Mouse (Mus musculus): ENCODE measurements around the gene Grin2c. TPM values are rescaled to one million over a fixed set of nuclear protein-coding genes. Genes with fewer than 3 reads are reported as not detected.

Grin2c gene
- polyA plus RNA-seq, 1 experiment from 2014 or later, result not detected

DNA sequence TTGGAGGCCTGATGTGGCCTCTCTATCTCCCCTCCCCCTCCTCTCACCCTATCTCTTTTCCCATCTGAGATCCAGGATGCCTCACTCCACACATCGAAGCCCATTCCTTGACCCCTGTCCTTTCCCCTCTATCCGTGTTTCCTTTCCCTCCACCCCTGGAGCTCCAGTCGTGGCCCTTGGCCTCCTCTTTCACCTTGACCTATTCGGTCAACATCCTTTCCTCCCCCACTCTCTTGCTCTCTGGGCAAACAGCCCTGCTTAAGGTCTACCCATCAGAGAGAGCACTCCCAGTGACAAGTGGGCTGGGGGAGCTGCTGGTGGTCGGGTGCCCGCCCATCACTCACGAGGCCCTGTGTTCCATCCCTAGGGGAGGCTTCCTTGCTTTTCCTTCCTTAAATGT lies 6.7 kb upstream of the Grin2c start:
- Histone ChIP-seq H3K27me3 (replicated peaks; ENCODE audit: control insufficient read depth, insufficient read depth, low read length) (peaks cover 2% of the 10 kb centered on the region), H3K9me3 (ENCODE audit: control insufficient read depth, low read length) (no peaks in the 10 kb centered on the region), H3K4me2 (ENCODE audit: low read depth, low read length) (no peak overlapping the region), H3K4me3 (ENCODE audit: low read depth, low read length) (no peak overlapping the region), H3K36me3 (ENCODE audit: control insufficient read depth, insufficient read depth, low read length) (peaks cover 9% of the 10 kb centered on the region; the same call in 1 of the 2 replicates), H3K27ac (replicated peaks; ENCODE audit: low read depth, low read length) (no peak overlapping the region), H3K9ac (ENCODE audit: low read depth, low read length) (no peak overlapping the region), H3K4me1 (ENCODE audit: control insufficient read depth, insufficient read depth, low read length) (peaks cover 15% of the 10 kb centered on the region)
- no peak for DNase-seq (ENCODE audit: low spot score)
- WGBS, result 50% methylated on average over 7 of the region's 7 CpGs
- no peak for ATAC-seq (ENCODE audit: low read depth)

GRCm38 (mm10) chr11:115272894-115273498 lies 6.0 kb upstream of the Grin2c start:
- DNase-seq (ENCODE audit: low spot score) (no peak), ATAC-seq (ENCODE audit: low read depth) (no peak)
- Histone ChIP-seq H3K9me3 (ENCODE audit: control insufficient read depth, low read length) (no peaks in the 10 kb centered on the region), H3K27ac (replicated peaks; ENCODE audit: low read depth, low read length) (no peak overlapping the region), H3K4me3 (ENCODE audit: low read depth, low read length) (no peak overlapping the region), H3K36me3 (ENCODE audit: control insufficient read depth, insufficient read depth, low read length) (peaks cover 15% of the 10 kb centered on the region; the same call in 1 of the 2 replicates), H3K4me2 (ENCODE audit: low read depth, low read length) (no peak overlapping the region), H3K4me1 (ENCODE audit: control insufficient read depth, insufficient read depth, low read length) (peaks cover 12% of the 10 kb centered on the region), H3K9ac (ENCODE audit: low read depth, low read length) (no peak overlapping the region), H3K27me3 (replicated peaks; ENCODE audit: control insufficient read depth, insufficient read depth, low read length) (peaks cover 9% of the 10 kb centered on the region)
- 65% methylated on average over 10 of the region's 10 CpGs for WGBS

DNA sequence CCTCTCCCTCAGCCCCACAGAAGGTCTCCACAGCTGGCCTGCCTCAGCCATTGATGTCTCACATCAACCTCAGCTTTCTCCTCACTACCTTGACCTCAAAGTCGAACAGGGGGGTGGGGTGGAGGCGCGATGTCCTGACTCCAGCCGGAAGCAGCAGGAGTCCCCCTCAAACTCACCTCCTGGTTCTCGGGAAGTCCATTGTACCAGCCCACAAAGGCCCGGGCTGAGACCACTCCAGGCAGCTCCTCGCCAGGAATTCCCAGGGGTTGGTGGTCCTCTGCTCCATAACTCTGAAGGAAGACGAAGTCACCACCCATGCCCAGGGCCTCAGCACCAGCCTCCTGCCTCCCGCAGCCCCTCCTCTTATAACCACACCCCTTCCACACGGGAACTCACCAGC lies 4.4 kb upstream of the Grin2c start:
- Histone ChIP-seq H3K27me3 (replicated peaks; ENCODE audit: control insufficient read depth, insufficient read depth, low read length) (peaks cover 25% of the 10 kb centered on the region), H3K4me1 (ENCODE audit: control insufficient read depth, insufficient read depth, low read length) (peaks cover 16% of the 10 kb centered on the region), H3K36me3 (ENCODE audit: control insufficient read depth, insufficient read depth, low read length) (peaks cover 18% of the 10 kb centered on the region; the same call in 1 of the 2 replicates), H3K9me3 (ENCODE audit: control insufficient read depth, low read length) (no peaks in the 10 kb centered on the region), H3K4me3 (ENCODE audit: low read depth, low read length) (no peak overlapping the region), H3K4me2 (ENCODE audit: low read depth, low read length) (no peak overlapping the region), H3K27ac (replicated peaks; ENCODE audit: low read depth, low read length) (no peak overlapping the region), H3K9ac (ENCODE audit: low read depth, low read length) (no peak overlapping the region)
- ATAC-seq (ENCODE audit: low read depth), result no peak
- no peak for DNase-seq (ENCODE audit: low spot score)
- 66% methylated on average over 10 of the region's 10 CpGs for WGBS

DNA sequence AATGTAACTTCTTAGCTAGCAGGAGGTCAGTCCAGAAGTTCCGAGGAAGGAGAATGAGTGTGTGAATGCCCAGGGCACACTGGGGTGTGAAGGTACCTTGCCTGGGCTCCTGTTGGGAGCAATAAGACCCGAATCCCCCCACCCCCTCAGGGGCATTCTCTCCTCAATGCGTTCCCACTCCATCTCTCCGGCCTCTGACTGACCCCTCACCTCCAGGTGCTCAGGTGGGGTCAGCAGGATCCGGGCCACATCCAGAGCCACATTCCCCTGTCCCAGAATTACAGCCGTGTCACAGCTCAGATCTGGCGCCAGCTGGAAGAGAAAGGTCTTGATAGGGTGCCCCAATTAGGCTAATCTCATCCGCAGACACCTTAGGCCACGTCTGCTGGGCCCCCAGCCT lies 4.0 kb upstream of the Grin2c start:
- Histone ChIP-seq H3K9me3 (ENCODE audit: control insufficient read depth, low read length) (no peaks in the 10 kb centered on the region), H3K27me3 (replicated peaks; ENCODE audit: control insufficient read depth, insufficient read depth, low read length) (peaks cover 29% of the 10 kb centered on the region), H3K4me2 (ENCODE audit: low read depth, low read length) (no peak overlapping the region), H3K36me3 (ENCODE audit: control insufficient read depth, insufficient read depth, low read length) (peaks cover 18% of the 10 kb centered on the region; the same call in 1 of the 2 replicates), H3K4me1 (ENCODE audit: control insufficient read depth, insufficient read depth, low read length) (peaks cover 16% of the 10 kb centered on the region), H3K27ac (replicated peaks; ENCODE audit: low read depth, low read length) (no peak overlapping the region), H3K4me3 (ENCODE audit: low read depth, low read length) (no peak overlapping the region), H3K9ac (ENCODE audit: low read depth, low read length) (no peak overlapping the region)
- no peak for ATAC-seq (ENCODE audit: low read depth)
- 68% methylated on average over 9 of the region's 9 CpGs for WGBS
- DNase-seq (ENCODE audit: low spot score), result no peak

DNA sequence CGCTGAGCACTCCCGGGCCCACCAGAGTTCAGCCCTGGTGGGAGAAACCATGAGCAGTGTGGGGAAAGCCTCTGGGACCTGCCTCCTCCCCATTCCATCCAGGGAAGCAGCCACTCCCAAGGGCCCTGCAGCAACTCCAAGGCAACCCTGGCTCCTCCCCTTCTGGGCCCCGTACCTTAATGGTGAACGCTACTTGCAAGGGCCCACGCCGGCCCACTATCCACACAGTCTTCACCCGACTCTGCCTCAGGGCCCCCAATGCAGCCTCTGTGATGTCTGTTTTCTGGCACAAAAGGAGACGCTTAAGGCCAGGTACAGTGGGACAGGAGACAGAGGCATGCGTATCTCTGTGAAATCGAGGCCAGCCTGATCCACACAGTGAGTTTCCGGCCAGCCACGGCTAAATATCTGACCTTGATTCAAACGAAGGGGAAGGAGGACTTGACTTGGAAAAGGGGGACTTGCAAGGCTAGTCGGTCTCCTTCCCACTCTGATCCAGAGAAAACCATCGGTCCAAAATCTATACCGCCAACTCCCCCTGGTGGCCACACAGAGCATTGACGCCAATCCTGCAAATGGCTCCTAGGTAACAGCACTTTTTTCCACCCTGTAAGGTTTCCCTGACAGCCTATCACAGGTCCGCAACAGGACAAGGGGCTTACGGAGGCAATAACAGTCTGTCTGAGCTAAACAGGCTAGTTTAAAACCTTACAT lies 3.3 kb upstream of the Grin2c start:
- WGBS, result 25% methylated on average over 17 of the region's 19 CpGs
- H3K4me2 ChIP-seq (ENCODE audit: low read depth, low read length), result no peak overlapping the region
- peaks cover 11% of the 10 kb centered on the region; the same call in 1 of the 2 replicates for H3K4me1 ChIP-seq (ENCODE audit: control insufficient read depth, insufficient read depth, low read length)
- no peaks in the 10 kb centered on the region for H3K9me3 ChIP-seq (ENCODE audit: control insufficient read depth, low read length)
- H3K9ac ChIP-seq (ENCODE audit: low read depth, low read length), result no peak overlapping the region
- no peak overlapping the region for H3K4me3 ChIP-seq (ENCODE audit: low read depth, low read length)
- no peak overlapping the region for H3K27ac ChIP-seq (replicated peaks; ENCODE audit: low read depth, low read length)
- DNase-seq (ENCODE audit: low spot score) (peak; percentile 82), ATAC-seq (ENCODE audit: low read depth) (peak; percentile 32)
- H3K27me3 ChIP-seq (replicated peaks; ENCODE audit: control insufficient read depth, insufficient read depth, low read length), result peaks cover 36% of the 10 kb centered on the region
- H3K36me3 ChIP-seq (ENCODE audit: control insufficient read depth, insufficient read depth, low read length), result peaks cover 18% of the 10 kb centered on the region; the same call in 1 of the 2 replicates

DNA sequence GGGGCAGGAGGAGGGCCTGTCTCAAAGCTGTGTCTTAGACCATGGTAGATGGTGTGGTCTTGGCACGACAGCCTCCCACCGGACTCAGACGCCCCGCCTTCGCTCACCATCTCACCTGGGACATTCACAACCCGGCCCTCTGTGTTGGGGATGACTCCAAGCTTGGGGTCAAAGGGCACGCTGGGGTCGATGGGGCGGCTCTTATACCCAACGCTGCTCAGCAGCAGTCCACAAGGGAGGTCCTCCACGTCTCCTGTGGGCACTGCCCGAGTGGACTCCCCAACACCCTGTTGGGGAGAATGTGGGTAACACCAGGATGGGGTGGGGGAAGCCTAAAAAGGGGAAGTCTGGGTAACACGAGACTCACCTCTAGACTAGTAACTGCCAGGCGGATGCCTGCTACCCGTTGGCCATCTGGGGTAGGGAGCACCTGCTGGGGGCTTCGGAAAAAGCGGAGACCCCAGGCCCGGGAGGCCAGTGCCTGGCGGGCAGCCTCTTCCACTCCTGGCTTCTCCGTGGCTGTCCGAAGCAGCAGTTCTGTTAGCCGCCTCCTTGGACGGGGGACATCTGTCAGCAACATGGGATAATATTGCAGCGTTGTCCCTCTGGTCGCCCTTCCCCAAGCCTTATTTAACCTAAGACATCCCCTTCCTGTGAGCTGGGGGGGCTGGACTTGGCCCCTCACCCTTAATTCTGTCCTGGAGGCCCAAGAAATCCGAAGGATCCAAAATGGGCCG lies 2.5 kb upstream of the Grin2c start:
- H3K27ac ChIP-seq (replicated peaks; ENCODE audit: low read depth, low read length), result no peak overlapping the region
- 85% methylated on average over 25 of the region's 27 CpGs for WGBS
- peaks cover 18% of the 10 kb centered on the region; the same call in 1 of the 2 replicates for H3K36me3 ChIP-seq (ENCODE audit: control insufficient read depth, insufficient read depth, low read length)
- peaks cover 11% of the 10 kb centered on the region; the same call in 1 of the 2 replicates for H3K4me1 ChIP-seq (ENCODE audit: control insufficient read depth, insufficient read depth, low read length)
- H3K4me2 ChIP-seq (ENCODE audit: low read depth, low read length), result no peak overlapping the region
- ATAC-seq (ENCODE audit: low read depth), result no peak
- H3K27me3 ChIP-seq (replicated peaks; ENCODE audit: control insufficient read depth, insufficient read depth, low read length), result peaks cover 44% of the 10 kb centered on the region
- DNase-seq (ENCODE audit: low spot score), result no peak
- H3K9me3 ChIP-seq (ENCODE audit: control insufficient read depth, low read length), result no peaks in the 10 kb centered on the region
- no peak overlapping the region for H3K4me3 ChIP-seq (ENCODE audit: low read depth, low read length)
- H3K9ac ChIP-seq (ENCODE audit: low read depth, low read length), result no peak overlapping the region

DNA sequence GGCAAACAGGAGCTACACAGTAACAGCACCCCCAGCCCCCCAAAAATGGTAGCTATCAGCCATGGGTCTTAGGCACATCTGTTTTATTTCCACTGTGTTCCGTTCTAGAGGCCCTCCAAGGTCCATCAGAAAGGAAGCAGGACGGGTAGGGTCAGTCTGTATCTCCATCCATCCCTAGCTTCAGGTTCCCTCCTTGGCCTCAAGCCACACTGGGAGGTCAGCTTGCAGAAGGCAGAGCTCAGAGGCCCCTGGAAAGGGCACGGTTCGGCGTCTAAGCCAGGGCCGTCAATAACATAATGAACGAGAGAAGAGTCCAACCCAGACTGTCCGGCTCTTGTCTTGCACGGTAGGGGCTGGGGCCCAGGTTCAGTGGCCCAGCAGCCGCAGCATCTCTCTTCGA lies 915 bp upstream of the Grin2c start:
- Histone ChIP-seq H3K9me3 (ENCODE audit: control insufficient read depth, low read length) (no peaks in the 10 kb centered on the region), H3K27ac (replicated peaks; ENCODE audit: low read depth, low read length) (no peak overlapping the region), H3K9ac (ENCODE audit: low read depth, low read length) (no peak overlapping the region), H3K4me3 (ENCODE audit: low read depth, low read length) (no peak overlapping the region), H3K36me3 (ENCODE audit: control insufficient read depth, insufficient read depth, low read length) (peaks cover 18% of the 10 kb centered on the region; the same call in 1 of the 2 replicates), H3K4me1 (ENCODE audit: control insufficient read depth, insufficient read depth, low read length) (peaks cover 11% of the 10 kb centered on the region; the same call in 1 of the 2 replicates), H3K27me3 (replicated peaks; ENCODE audit: control insufficient read depth, insufficient read depth, low read length) (peaks cover 60% of the 10 kb centered on the region), H3K4me2 (ENCODE audit: low read depth, low read length) (no peak overlapping the region)
- ATAC-seq (ENCODE audit: low read depth), result no peak
- WGBS, result 78% methylated on average over 11 of the region's 11 CpGs
- DNase-seq (ENCODE audit: low spot score), result no peak

- no peak overlapping the region for H3K9ac ChIP-seq (ENCODE audit: low read depth, low read length)
- WGBS, result 2% methylated on average over 15 of the region's 22 CpGs
These were observed 654 bp downstream of the Grin2c start for GRCm38 (mm10) chr11:115266400-115266778.

More at GRCm38 (mm10) chr11:115266400-115266778, 654 bp downstream of the Grin2c start:
- DNase-seq (ENCODE audit: low spot score), result no peak
- Histone ChIP-seq H3K4me2 (ENCODE audit: low read depth, low read length) (peak overlapping the region; percentile 65), H3K9me3 (ENCODE audit: control insufficient read depth, low read length) (no peaks in the 10 kb centered on the region), H3K27me3 (replicated peaks; ENCODE audit: control insufficient read depth, insufficient read depth, low read length) (peaks cover 76% of the 10 kb centered on the region), H3K36me3 (ENCODE audit: control insufficient read depth, insufficient read depth, low read length) (peaks cover 18% of the 10 kb centered on the region; the same call in 1 of the 2 replicates), H3K4me1 (ENCODE audit: control insufficient read depth, insufficient read depth, low read length) (peaks cover 11% of the 10 kb centered on the region; the same call in 1 of the 2 replicates), H3K4me3 (ENCODE audit: low read depth, low read length) (peak overlapping the region; percentile 39), H3K27ac (replicated peaks; ENCODE audit: low read depth, low read length) (no peak overlapping the region)
- ATAC-seq (ENCODE audit: low read depth), result no peak
